Mouse (Mus musculus) stomach, embryonic 14.5 days (tissue): ENCODE results near the gene Plau. TPM values are rescaled to one million over a fixed set of nuclear protein-coding genes. Genes with fewer than 3 reads are reported as not detected.

Source experiments
- ATAC-seq: fragments of 200-750 bp; cut with Nextera tagmentation; 2 replicates; pipeline ENCODE4 v1.8.0; 2017; ENCODE audit warnings: low read depth, moderate TSS enrichment; ENCODE audit not compliant: insufficient number of reproducible peaks, insufficient read depth, low FRiP score
- H3K27ac ChIP-seq: fragments of 300-500 bp; sonication (generic); 2 replicates; pipeline ENCODE4 v1.5.1; 2014; ENCODE audit warnings: mild to moderate bottlenecking, low read length, moderate library complexity, mixed read lengths
- H3K27me3 ChIP-seq: fragments of 300-500 bp; sonication (generic); 2 replicates; pipeline ENCODE4 v1.6.1; 2014; ENCODE audit warnings: low read length, control low read depth, mixed read lengths; ENCODE audit not compliant: control insufficient read depth, insufficient read depth
- H3K36me3 ChIP-seq: fragments of 300-500 bp; sonication (generic); 2 replicates; pipeline ENCODE4 v1.6.1; 2014; ENCODE audit warnings: mild to moderate bottlenecking, control low read depth, low read length, moderate library complexity, mixed read lengths; ENCODE audit not compliant: control insufficient read depth, insufficient read depth
- H3K4me1 ChIP-seq: fragments of 300-500 bp; sonication (generic); 2 replicates; pipeline ENCODE4 v1.6.1; 2014; ENCODE audit warnings: low read length, control low read depth, mixed read lengths; ENCODE audit not compliant: control insufficient read depth, insufficient read depth
- H3K4me2 ChIP-seq: fragments of 300-500 bp; sonication (generic); replicated peaks from 2 replicates; pipeline ENCODE4 v1.6.1; 2014; ENCODE audit warnings: low read depth, low read length, control low read depth
- H3K4me3 ChIP-seq: fragments of 300-500 bp; sonication (generic); 2 replicates; pipeline ENCODE4 v1.5.1; 2014; ENCODE audit warnings: low read depth, low read length, control low read depth
- H3K9ac ChIP-seq: fragments of 300-500 bp; sonication (generic); replicated peaks from 2 replicates; pipeline ENCODE4 v1.6.1; 2014; ENCODE audit warnings: low read depth, mild to moderate bottlenecking, control low read depth, low read length, moderate library complexity, mixed read lengths
- H3K9me3 ChIP-seq: fragments of 300-500 bp; sonication (generic); 2 replicates; pipeline ENCODE4 v1.6.1; 2016; ENCODE audit warnings: low read depth, low read length, control low read depth; ENCODE audit not compliant: control insufficient read depth
- WGBS: fragments of 180-500 bp; shearing (Covaris S2); extraction: QIAGEN DNeasy Blood & Tissue Kit; methylation state at CpG from one replicate; pipeline ENCODE4 v1.1.7; 2014; 5-methylcytosine and 5-hydroxymethylcytosine counted together
- polyA plus RNA-seq: library from polyadenylated mRNA; unstranded; fragments of >200 nt; fragmentation: Nextera tagmentation; extraction: Ambion mirVana; gene quantifications from 2 replicates; pipeline ENCODE4 v1.2.1, GENCODE M21; 2014

Plau gene
- polyA plus RNA-seq, 1 experiment from 2014 or later = 0.64 TPM

- 88% methylated on average over 6 of the region's 6 CpGs for WGBS
- no peaks in the 10 kb centered on the region for H3K36me3 ChIP-seq
- no peak for ATAC-seq
Observed at GRCm38 (mm10) chr14:20844126-20844525, 7.7 kb downstream of the Plau start.

DNA sequence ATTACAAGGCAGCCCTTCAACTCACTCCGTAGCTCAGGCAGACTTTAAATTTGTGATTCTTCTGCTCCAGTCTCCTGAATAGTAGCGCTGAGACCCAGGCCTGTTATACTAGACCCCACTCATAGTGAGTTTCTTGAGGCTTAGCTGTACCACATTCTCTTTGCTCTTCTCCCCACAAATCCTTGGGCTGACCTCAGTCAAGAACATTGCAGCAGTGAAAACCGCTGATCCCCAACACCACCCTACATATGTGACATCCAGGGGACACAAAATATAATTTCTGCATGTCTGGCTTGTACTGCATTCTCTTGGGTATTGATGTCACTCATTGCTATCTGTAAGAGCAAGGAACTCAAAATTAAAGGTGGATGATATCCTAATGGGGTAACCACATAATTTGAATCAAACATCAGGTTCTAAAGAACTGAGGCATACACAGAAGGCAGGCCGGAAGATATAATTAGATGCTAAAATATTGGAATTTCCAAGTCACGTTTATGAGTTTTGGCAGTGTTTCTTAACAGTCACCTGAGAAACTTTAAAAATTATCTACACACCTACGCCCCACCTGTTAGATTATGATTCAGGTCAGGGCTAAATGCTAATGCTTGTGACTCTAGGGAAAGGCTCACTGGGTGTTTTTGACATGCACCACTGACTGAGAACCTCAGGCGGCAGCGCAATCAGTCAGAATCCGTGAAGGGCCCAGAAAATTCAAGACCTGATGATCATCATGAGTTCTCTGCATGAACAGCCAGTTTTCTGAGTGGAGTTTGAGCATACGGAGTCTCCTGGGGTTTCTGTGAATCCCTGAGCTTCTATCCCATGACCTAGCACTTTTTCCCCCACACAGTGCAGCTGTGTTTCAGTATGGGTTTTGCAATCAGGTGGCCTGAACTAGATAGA, 8.5 kb downstream of the Plau start:
- Histone ChIP-seq H3K27me3 (no peaks in the 10 kb centered on the region), H3K9ac (no peak overlapping the region), H3K9me3 (no peaks in the 10 kb centered on the region), H3K4me1 (no peaks in the 10 kb centered on the region), H3K36me3 (no peaks in the 10 kb centered on the region), H3K4me2 (no peak overlapping the region), H3K4me3 (no peak overlapping the region), H3K27ac (no peak overlapping the region)
- ATAC-seq = no peak
- 87% methylated on average over 10 of the region's 10 CpGs for WGBS

More at GRCm38 (mm10) chr14:20844126-20844525, 7.7 kb downstream of the Plau start:
- H3K9ac ChIP-seq = no peak overlapping the region
- no peak overlapping the region for H3K27ac ChIP-seq
- H3K4me1 ChIP-seq = no peaks in the 10 kb centered on the region
- no peak overlapping the region for H3K4me3 ChIP-seq
- H3K27me3 ChIP-seq = no peaks in the 10 kb centered on the region
- H3K4me2 ChIP-seq = no peak overlapping the region
- no peaks in the 10 kb centered on the region for H3K9me3 ChIP-seq

- Histone ChIP-seq H3K27me3 (no peaks in the 10 kb centered on the region), H3K36me3 (no peaks in the 10 kb centered on the region), H3K27ac (no peak overlapping the region), H3K9me3 (no peaks in the 10 kb centered on the region), H3K4me1 (no peaks in the 10 kb centered on the region), H3K4me3 (no peak overlapping the region), H3K9ac (no peak overlapping the region), H3K4me2 (no peak overlapping the region)
- ATAC-seq = no peak
- 69% methylated on average over 9 of the region's 9 CpGs for WGBS
Observed at GRCm38 (mm10) chr14:20845577-20846088, 9.2 kb downstream of the Plau start.

DNA sequence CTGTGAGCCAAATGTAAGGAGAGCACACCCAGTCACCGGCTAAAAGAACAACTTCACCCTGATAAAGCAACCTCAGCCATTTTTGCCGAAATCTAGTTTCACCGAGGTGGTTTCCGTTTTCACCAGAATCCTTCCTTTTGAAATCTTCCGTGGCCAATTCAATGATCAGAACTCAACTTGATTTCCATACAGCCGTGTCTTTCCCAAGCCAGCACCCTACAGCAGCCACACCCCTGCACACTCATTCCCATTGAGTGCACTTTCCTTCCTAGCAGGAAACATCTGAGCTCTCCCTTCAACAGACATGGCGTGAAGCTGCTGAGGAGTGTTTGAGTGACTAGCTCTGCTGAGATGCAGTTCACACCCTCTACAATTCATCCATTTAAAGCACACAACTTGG, 9.8 kb downstream of the Plau start:
- Histone ChIP-seq H3K4me1 (no peaks in the 10 kb centered on the region), H3K9me3 (no peaks in the 10 kb centered on the region), H3K27me3 (no peaks in the 10 kb centered on the region), H3K9ac (no peak overlapping the region), H3K36me3 (no peaks in the 10 kb centered on the region), H3K4me3 (no peak overlapping the region), H3K27ac (no peak overlapping the region), H3K4me2 (no peak overlapping the region)
- ATAC-seq = no peak
- 81% methylated on average over 7 of the region's 7 CpGs for WGBS

GRCm38 (mm10) chr14:20847637-20848129, 11.2 kb downstream of the Plau start:
- H3K36me3 ChIP-seq = no peaks in the 10 kb centered on the region
- no peak overlapping the region for H3K4me3 ChIP-seq
- H3K4me2 ChIP-seq = no peak overlapping the region
- 85% methylated on average over 3 of the region's 3 CpGs for WGBS
- no peaks in the 10 kb centered on the region for H3K9me3 ChIP-seq
- ATAC-seq = no peak
- H3K27ac ChIP-seq = no peak overlapping the region
- no peak overlapping the region for H3K9ac ChIP-seq
- H3K4me1 ChIP-seq = no peaks in the 10 kb centered on the region
- H3K27me3 ChIP-seq = no peaks in the 10 kb centered on the region

- Histone ChIP-seq H3K9ac (no peak overlapping the region), H3K4me1 (no peaks in the 10 kb centered on the region), H3K4me3 (no peak overlapping the region), H3K27me3 (no peaks in the 10 kb centered on the region), H3K27ac (no peak overlapping the region), H3K9me3 (no peaks in the 10 kb centered on the region), H3K36me3 (no peaks in the 10 kb centered on the region), H3K4me2 (no peak overlapping the region)
- no peak for ATAC-seq
- WGBS = 66% methylated on average over 4 of the region's 4 CpGs
Observed at GRCm38 (mm10) chr14:20849753-20850152, 13.3 kb downstream of the Plau start.

GRCm38 (mm10) chr14:20850498-20850897, 14.0 kb downstream of the Plau start:
- Histone ChIP-seq H3K27ac (no peak overlapping the region), H3K4me2 (no peak overlapping the region), H3K4me1 (no peaks in the 10 kb centered on the region), H3K9me3 (no peaks in the 10 kb centered on the region), H3K36me3 (no peaks in the 10 kb centered on the region), H3K9ac (no peak overlapping the region), H3K4me3 (no peak overlapping the region), H3K27me3 (no peaks in the 10 kb centered on the region)
- ATAC-seq = no peak
- WGBS = 78% methylated on average over 2 of the region's 2 CpGs

- no peaks in the 10 kb centered on the region for H3K36me3 ChIP-seq
- H3K4me2 ChIP-seq = no peak overlapping the region
- H3K4me3 ChIP-seq = no peak overlapping the region
- H3K9ac ChIP-seq = no peak overlapping the region
- H3K9me3 ChIP-seq = no peaks in the 10 kb centered on the region
- no peak overlapping the region for H3K27ac ChIP-seq
- ATAC-seq = no peak
- H3K4me1 ChIP-seq = no peaks in the 10 kb centered on the region
- no peaks in the 10 kb centered on the region for H3K27me3 ChIP-seq
Observed at GRCm38 (mm10) chr14:20851776-20852175, 15.3 kb downstream of the Plau start.
